Mouse (Mus musculus) embryonic fibroblast, embryonic 13.5 days (primary cell): Measurements from ENCODE around the gene Ppp6r2.

Source experiments
- CTCF ChIP-seq: IDR thresholded peaks from 2 replicates; pipeline ENCODE4 v1.5.1; 2011; ENCODE audit warnings: mild to moderate bottlenecking, control low read depth, low read length, moderate library complexity, borderline replicate concordance; ENCODE audit not compliant: insufficient read depth
- POLR2A ChIP-seq: IDR thresholded peaks from 2 replicates; pipeline ENCODE4 v1.6.1; 2011; ENCODE audit warnings: low read depth, mild to moderate bottlenecking, control low read depth, low read length, moderate library complexity

GRCm38 (mm10) chr15:89334271-89334670, 122.9 kb downstream of the Ppp6r2 start, which contains the start of gene Miox:
- TF ChIP-seq POLR2A: no peak
- TF ChIP-seq CTCF: no peak
